Comparison of ENCODE assay signal across 10 mouse cellular contexts in the genomic region with DNA sequence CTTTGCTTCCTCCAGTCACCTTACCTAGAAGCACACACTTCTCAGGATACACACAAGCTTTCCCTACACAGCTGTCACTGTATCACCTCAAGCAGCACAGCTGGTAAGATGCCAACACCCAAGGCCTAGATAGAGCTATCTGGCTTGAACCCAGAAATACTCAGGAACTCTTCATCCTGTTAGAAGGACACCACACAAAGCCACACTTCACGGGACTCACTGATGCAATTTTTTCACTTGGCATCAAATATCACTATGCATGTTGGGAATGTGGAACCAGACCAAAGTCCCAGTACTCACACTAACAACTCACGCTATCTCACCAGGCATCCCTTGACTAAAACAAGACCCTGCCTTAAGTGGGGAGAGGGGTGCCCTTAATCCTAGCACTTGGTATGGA. TPM values are rescaled to one million over a fixed set of nuclear protein-coding genes. Genes with fewer than 3 reads are reported as not detected.
DNase-seq lines count a peak whose midpoint lies in the region; ATAC-seq lines count a peak whose summit lies in the region.
"Had no signal": no experiment of that assay in that cellular context is flagged by ENCODE, and none has a peak within 500 bp of the region (broad histone marks: within the 10 kb centered on the region; RNA-seq: fewer than 3 reads in every experiment).

No protein-coding gene starts in this region.

- no peaks in the 10 kb centered on the region for H3K27me3 ChIP-seq in erythroblast, embryonic 14.5 days (ENCODE audit: control insufficient read depth)
- no peaks in the 10 kb centered on the region for H3K27me3 ChIP-seq in lung, embryonic 15.5 days
- H3K27me3 ChIP-seq in intestine, embryonic 16.5 days (replicated peaks; ENCODE audit: control insufficient read depth, insufficient read depth, low read length), result no peaks in the 10 kb centered on the region
- H3K27me3 ChIP-seq in neural tube, embryonic 15.5 days (replicated peaks), result no peaks in the 10 kb centered on the region

- DNase-seq in lung, postnatal 4 days, result no peak
- no peak for DNase-seq in layer of hippocampus, postnatal 14 days (ENCODE audit: low spot score in 2 of 2)
- no peak for DNase-seq in MN1 (ENCODE audit: low spot score)
- DNase-seq: thymus, adult 2 months had no signal

- no peak overlapping the region for H3K27ac ChIP-seq in lung, embryonic 15.5 days
- no peak overlapping the region for H3K27ac ChIP-seq in intestine, embryonic 16.5 days (ENCODE audit: low read length)
- H3K27ac ChIP-seq in neural tube, embryonic 15.5 days (replicated peaks), result no peak overlapping the region

- H3K9ac ChIP-seq in lung, embryonic 15.5 days, result no peak overlapping the region
- H3K9ac ChIP-seq in intestine, embryonic 16.5 days (ENCODE audit: low read depth, low read length), result no peak overlapping the region
- no peak overlapping the region for H3K9ac ChIP-seq in neural tube, embryonic 15.5 days (replicated peaks)

- 55% methylated on average over 2 of the region's 2 CpGs for WGBS in lung, embryonic 15.5 days
- 74% methylated on average over 2 of the region's 2 CpGs for WGBS in intestine, embryonic 16.5 days
- 85% methylated on average over 2 of the region's 2 CpGs for WGBS in neural tube, embryonic 15.5 days

- H3K9me3 ChIP-seq in erythroblast, embryonic 14.5 days (ENCODE audit: control insufficient read depth, low read length), result no peaks in the 10 kb centered on the region
- no peaks in the 10 kb centered on the region for H3K9me3 ChIP-seq in lung, embryonic 15.5 days
- no peaks in the 10 kb centered on the region for H3K9me3 ChIP-seq in intestine, embryonic 16.5 days (ENCODE audit: control insufficient read depth, low read length)
- H3K9me3 ChIP-seq in neural tube, embryonic 15.5 days (replicated peaks), result no peaks in the 10 kb centered on the region

- ATAC-seq in erythroblast, adult 5-6 weeks (replicated peaks; ENCODE audit: low FRiP score, poor library complexity, severe bottlenecking), result no peak
- ATAC-seq in lung, embryonic 15.5 days (ENCODE audit: borderline replicate concordance, extremely low read depth, low FRiP score, low TSS enrichment), result no peak
- no peak for ATAC-seq in intestine, embryonic 16.5 days
- ATAC-seq in neural tube, embryonic 15.5 days (ENCODE audit: low FRiP score), result no peak

- H3K4me2 ChIP-seq in lung, embryonic 15.5 days, result peak overlapping the region; percentile 80
- H3K4me2 ChIP-seq in intestine, embryonic 16.5 days (ENCODE audit: low read depth, low read length), result peak overlapping the region; percentile 93; the same call in 1 of the 2 replicates
- peak overlapping the region; percentile 89 for H3K4me2 ChIP-seq in neural tube, embryonic 15.5 days

- H3K36me3 ChIP-seq in erythroblast, embryonic 14.5 days (ENCODE audit: control insufficient read depth), result peaks cover 64% of the 10 kb centered on the region
- peaks cover 30% of the 10 kb centered on the region for H3K36me3 ChIP-seq in lung, embryonic 15.5 days
- 0 out of 2 replicates have a peak, but pooled peaks cover 12% of the 10 kb centered on the region for H3K36me3 ChIP-seq in intestine, embryonic 16.5 days (ENCODE audit: control insufficient read depth, insufficient read depth, low read length)
- peaks cover 36% of the 10 kb centered on the region for H3K36me3 ChIP-seq in neural tube, embryonic 15.5 days

- peaks cover 47% of the 10 kb centered on the region for H3K4me1 ChIP-seq in erythroblast, embryonic 14.5 days (ENCODE audit: control insufficient read depth)
- H3K4me1 ChIP-seq in lung, embryonic 15.5 days, result peaks cover 29% of the 10 kb centered on the region
- peaks cover 25% of the 10 kb centered on the region for H3K4me1 ChIP-seq in intestine, embryonic 16.5 days (ENCODE audit: control insufficient read depth, insufficient read depth, low read length)
- H3K4me1 ChIP-seq in neural tube, embryonic 15.5 days, result peaks cover 62% of the 10 kb centered on the region

- H3K4me3 ChIP-seq in erythroblast, embryonic 14.5 days (replicated peaks), result peak overlapping the region; percentile 81
- 0 out of 2 replicates have a peak overlapping the region, but pooled peaks have one; percentile 82 for H3K4me3 ChIP-seq in lung, embryonic 15.5 days
- no peak overlapping the region for H3K4me3 ChIP-seq in intestine, embryonic 16.5 days (ENCODE audit: low read length)
- 0 out of 2 replicates have a peak overlapping the region, but pooled peaks have one; percentile 51 for H3K4me3 ChIP-seq in neural tube, embryonic 15.5 days (replicated peaks)

RNA-seq across cellular contexts. Expression of gene Arf5, which starts 3.7 kb away (rescaled TPM):
- polyA plus RNA-seq in erythroblast, embryonic 14.5 days (2012), result 560 and 598 TPM in 2 replicates
- 175 and 190 TPM in 2 replicates for total RNA-seq in erythroblast, adult 5-6 weeks (2015; ENCODE audit: low replicate concordance)
- total RNA-seq in erythroblast, adult 5-6 weeks (2017; ENCODE audit: low replicate concordance), result 211 and 230 TPM in 2 replicates
- polyA plus RNA-seq in lung, embryonic 15.5 days (2015; fragmentation: Nextera tagmentation; extraction: Ambion mirVana), result 373 and 387 TPM in 2 replicates
- 271 and 273 TPM in 2 replicates for polyA plus RNA-seq in intestine, embryonic 16.5 days (2015; fragmentation: Nextera tagmentation; extraction: Ambion mirVana)
- 429 and 444 TPM in 2 replicates for polyA plus RNA-seq in neural tube, embryonic 15.5 days (2015; fragmentation: Nextera tagmentation; extraction: Ambion mirVana)
- total RNA-seq in layer of hippocampus, postnatal 14 days (2021), result 100 to 1,000 TPM; 364 to 387 TPM

RNA-seq across cellular contexts. Expression of gene Fscn3, which starts 7.9 kb away (rescaled TPM):
- 0.06 TPM in 1 of 2 replicates, not detected in the other for polyA plus RNA-seq in erythroblast, embryonic 14.5 days (2012)
- total RNA-seq in erythroblast, adult 5-6 weeks (2015; ENCODE audit: low replicate concordance), result 0.77 TPM in 1 of 2 replicates, not detected in the other
- 0.09 TPM in 1 of 2 replicates, not detected in the other for total RNA-seq in erythroblast, adult 5-6 weeks (2017; ENCODE audit: low replicate concordance)
- polyA plus RNA-seq in lung, embryonic 15.5 days (2015; fragmentation: Nextera tagmentation; extraction: Ambion mirVana), result not detected in 2 replicates
- polyA plus RNA-seq in intestine, embryonic 16.5 days (2015; fragmentation: Nextera tagmentation; extraction: Ambion mirVana), result 0.07 TPM in 1 of 2 replicates, not detected in the other
- not detected in 2 replicates for polyA plus RNA-seq in neural tube, embryonic 15.5 days (2015; fragmentation: Nextera tagmentation; extraction: Ambion mirVana)
- total RNA-seq in layer of hippocampus, postnatal 14 days (2021), result not detected

RNA-seq across cellular contexts. Expression of gene Gcc1, which starts 8.5 kb away (rescaled TPM):
- polyA plus RNA-seq in erythroblast, embryonic 14.5 days (2012), result 0.48 and 0.64 TPM in 2 replicates
- 8.4 and 8.5 TPM in 2 replicates for total RNA-seq in erythroblast, adult 5-6 weeks (2015; ENCODE audit: low replicate concordance)
- total RNA-seq in erythroblast, adult 5-6 weeks (2017; ENCODE audit: low replicate concordance), result 19.5 and 22.2 TPM in 2 replicates
- polyA plus RNA-seq in lung, embryonic 15.5 days (2015; fragmentation: Nextera tagmentation; extraction: Ambion mirVana), result 10.3 and 12.1 TPM in 2 replicates
- 8.4 and 8.6 TPM in 2 replicates for polyA plus RNA-seq in intestine, embryonic 16.5 days (2015; fragmentation: Nextera tagmentation; extraction: Ambion mirVana)
- 11.0 and 12.8 TPM in 2 replicates for polyA plus RNA-seq in neural tube, embryonic 15.5 days (2015; fragmentation: Nextera tagmentation; extraction: Ambion mirVana)
- total RNA-seq in layer of hippocampus, postnatal 14 days (2021), result 10 to 100 TPM; 14.7 to 15.6 TPM

RNA-seq across cellular contexts. Expression of gene Zfp800, which starts 21.9 kb away (rescaled TPM):
- polyA plus RNA-seq in erythroblast, embryonic 14.5 days (2012), result 0.97 and 1.7 TPM in 2 replicates
- total RNA-seq in erythroblast, adult 5-6 weeks (2015; ENCODE audit: low replicate concordance), result 19.2 and 32.8 TPM in 2 replicates
- total RNA-seq in erythroblast, adult 5-6 weeks (2017; ENCODE audit: low replicate concordance), result 31.1 and 42.8 TPM in 2 replicates
- 16.5 and 23.3 TPM in 2 replicates for polyA plus RNA-seq in lung, embryonic 15.5 days (2015; fragmentation: Nextera tagmentation; extraction: Ambion mirVana)
- 22.6 and 23.2 TPM in 2 replicates for polyA plus RNA-seq in intestine, embryonic 16.5 days (2015; fragmentation: Nextera tagmentation; extraction: Ambion mirVana)
- 21.1 and 21.3 TPM in 2 replicates for polyA plus RNA-seq in neural tube, embryonic 15.5 days (2015; fragmentation: Nextera tagmentation; extraction: Ambion mirVana)
- 10 to 100 TPM; 14.8 to 20.2 TPM for total RNA-seq in layer of hippocampus, postnatal 14 days (2021)

RNA-seq across cellular contexts. Expression of gene Pax4, which starts 29.5 kb away (rescaled TPM):
- polyA plus RNA-seq in erythroblast, embryonic 14.5 days (2012), result not detected in 2 replicates
- total RNA-seq in erythroblast, adult 5-6 weeks (2015; ENCODE audit: low replicate concordance), result not detected in 2 replicates
- total RNA-seq in erythroblast, adult 5-6 weeks (2017; ENCODE audit: low replicate concordance), result not detected in 2 replicates
- polyA plus RNA-seq in lung, embryonic 15.5 days (2015; fragmentation: Nextera tagmentation; extraction: Ambion mirVana), result not detected in 2 replicates
- 1.8 and 2.6 TPM in 2 replicates for polyA plus RNA-seq in intestine, embryonic 16.5 days (2015; fragmentation: Nextera tagmentation; extraction: Ambion mirVana)
- not detected in 2 replicates for polyA plus RNA-seq in neural tube, embryonic 15.5 days (2015; fragmentation: Nextera tagmentation; extraction: Ambion mirVana)
- total RNA-seq in layer of hippocampus, postnatal 14 days (2021), result not detected
- polyA plus RNA-seq: gonadal fat pad, adult 2 months; thymus, adult 2 months had no signal
